Mouse (Mus musculus): ENCODE data around the gene Metap1. TPM values are rescaled to one million over a fixed set of nuclear protein-coding genes. Genes with fewer than 3 reads are reported as not detected.

Gene Metap1
- polyA plus RNA-seq, 1 experiment from 2014 or later: 54.0 TPM

DNA sequence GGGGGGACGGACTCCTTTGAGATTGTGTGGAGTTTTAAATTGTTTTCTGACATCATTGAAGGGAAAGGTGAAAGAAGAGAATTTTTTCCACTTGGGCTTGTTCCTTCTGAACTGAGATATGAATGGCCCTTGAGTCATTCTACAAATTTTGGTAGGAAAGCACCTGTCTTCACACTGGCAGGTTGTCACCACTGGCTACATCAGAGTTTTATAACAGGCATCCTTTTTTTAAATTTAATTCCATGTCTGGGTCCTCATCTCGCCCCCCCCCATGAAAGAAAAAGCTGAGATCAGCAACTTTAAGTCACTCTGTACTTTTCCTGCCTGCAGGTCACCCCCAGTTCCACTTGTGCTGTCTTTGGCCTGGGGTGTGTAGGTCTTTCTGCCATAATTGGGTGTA, 65.7 kb downstream of the Metap1 start:
- Histone ChIP-seq H3K4me2 (replicated peaks; ENCODE audit: low read depth, low read length) (no peak overlapping the region), H3K36me3 (ENCODE audit: control insufficient read depth, insufficient read depth, low read length) (no peaks in the 10 kb centered on the region), H3K27ac (ENCODE audit: low read depth, low read length) (no peak overlapping the region), H3K9ac (ENCODE audit: low read depth, low read length) (no peak overlapping the region), H3K4me1 (ENCODE audit: control insufficient read depth, insufficient read depth, low read length) (no peaks in the 10 kb centered on the region), H3K9me3 (ENCODE audit: control insufficient read depth, low read length) (no peaks in the 10 kb centered on the region), H3K4me3 (ENCODE audit: low read length) (no peak overlapping the region), H3K27me3 (ENCODE audit: control insufficient read depth, insufficient read depth, low read length) (no peaks in the 10 kb centered on the region)
- no peak for ATAC-seq (ENCODE audit: low FRiP score, low TSS enrichment)
- WGBS: 66% methylated on average over 2 of the region's 2 CpGs

DNA sequence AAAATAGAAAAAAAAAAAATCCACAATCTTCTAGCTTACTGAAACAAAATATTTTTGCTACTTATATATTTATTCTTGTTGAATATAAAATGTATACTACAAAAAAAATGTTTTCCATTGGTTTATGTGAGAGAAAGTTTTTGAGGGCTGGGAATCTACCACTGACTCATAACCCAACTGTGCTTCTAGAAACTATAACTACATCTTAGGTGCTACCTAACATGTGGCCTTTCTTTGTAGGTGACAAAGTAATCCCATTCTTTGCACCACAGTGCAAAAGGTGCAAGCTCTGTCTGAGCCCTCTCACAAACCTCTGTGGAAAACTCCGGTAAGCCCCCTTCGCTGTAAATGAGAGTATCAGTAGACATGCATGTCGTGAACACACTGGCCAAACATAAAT, 68.9 kb downstream of the Metap1 start:
- Histone ChIP-seq H3K9ac (ENCODE audit: low read depth, low read length) (no peak overlapping the region), H3K4me1 (ENCODE audit: control insufficient read depth, insufficient read depth, low read length) (no peaks in the 10 kb centered on the region), H3K27ac (ENCODE audit: low read depth, low read length) (no peak overlapping the region), H3K9me3 (ENCODE audit: control insufficient read depth, low read length) (no peaks in the 10 kb centered on the region), H3K27me3 (ENCODE audit: control insufficient read depth, insufficient read depth, low read length) (no peaks in the 10 kb centered on the region), H3K36me3 (ENCODE audit: control insufficient read depth, insufficient read depth, low read length) (no peaks in the 10 kb centered on the region), H3K4me3 (ENCODE audit: low read length) (no peak overlapping the region), H3K4me2 (replicated peaks; ENCODE audit: low read depth, low read length) (no peak overlapping the region)
- ATAC-seq (ENCODE audit: low FRiP score, low TSS enrichment): no peak
- 96% methylated on average over 3 of the region's 3 CpGs for WGBS

DNA sequence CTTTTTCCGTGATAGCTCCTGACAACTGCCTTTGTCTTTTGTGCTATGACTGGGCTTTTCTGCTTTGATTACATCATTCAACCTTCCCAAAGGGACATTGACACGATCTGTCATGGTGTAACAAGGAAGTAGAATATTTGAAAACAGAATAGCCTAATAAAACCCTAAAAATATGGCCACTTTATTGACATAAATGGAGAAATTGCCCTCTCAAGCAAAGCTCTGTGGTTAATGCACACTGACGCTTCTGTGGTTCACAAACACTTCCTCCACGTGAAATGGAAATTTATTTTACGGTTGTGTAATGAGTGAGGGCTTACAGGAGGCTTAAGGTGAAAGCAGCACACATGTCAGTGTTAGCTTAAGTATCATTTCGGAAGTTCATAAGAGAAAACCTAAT, 69.9 kb downstream of the Metap1 start:
- Histone ChIP-seq H3K9ac (ENCODE audit: low read depth, low read length) (no peak overlapping the region), H3K9me3 (ENCODE audit: control insufficient read depth, low read length) (no peaks in the 10 kb centered on the region), H3K27ac (ENCODE audit: low read depth, low read length) (no peak overlapping the region), H3K4me3 (ENCODE audit: low read length) (no peak overlapping the region), H3K4me2 (replicated peaks; ENCODE audit: low read depth, low read length) (no peak overlapping the region), H3K4me1 (ENCODE audit: control insufficient read depth, insufficient read depth, low read length) (no peaks in the 10 kb centered on the region), H3K36me3 (ENCODE audit: control insufficient read depth, insufficient read depth, low read length) (no peaks in the 10 kb centered on the region), H3K27me3 (ENCODE audit: control insufficient read depth, insufficient read depth, low read length) (no peaks in the 10 kb centered on the region)
- no peak for ATAC-seq (ENCODE audit: low FRiP score, low TSS enrichment)
- 74% methylated on average over 6 of the region's 6 CpGs for WGBS

DNA sequence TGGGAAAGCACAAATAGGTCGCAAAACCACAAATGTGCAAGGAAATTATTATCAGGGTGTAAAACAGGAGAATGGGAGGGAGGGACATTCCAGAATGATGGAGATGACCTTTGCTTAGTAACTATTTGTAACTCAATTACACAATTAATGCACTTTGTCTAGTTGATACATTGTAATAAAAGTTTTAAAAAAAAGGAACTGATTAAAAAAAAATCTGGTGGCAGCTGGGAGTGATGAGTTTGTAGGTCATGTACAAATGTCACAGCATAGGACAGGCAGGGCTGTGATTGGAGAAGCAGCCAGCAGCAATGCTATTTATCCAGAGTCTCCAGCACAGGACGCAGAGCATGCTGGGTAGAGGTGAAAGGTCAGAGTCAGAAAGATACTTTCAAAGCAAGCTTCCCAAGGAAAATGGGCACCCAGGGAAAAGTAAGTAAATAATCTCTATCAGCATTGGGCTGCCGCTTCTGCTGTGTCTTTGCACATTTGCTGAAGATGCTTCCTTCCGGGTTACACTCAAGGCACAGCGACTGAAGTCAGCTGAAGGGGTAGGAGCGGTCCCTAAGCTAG, 74.1 kb downstream of the Metap1 start, which contains the start of gene Adh4:
Adh4 (plus strand) TSS at position 346 of the 570 bp plus-strand sequence.
- H3K9ac ChIP-seq (ENCODE audit: low read depth, low read length): no peak within 1 kb of the TSS
- no peak within 1 kb of the TSS for H3K4me3 ChIP-seq (ENCODE audit: low read length)
- H3K27me3 ChIP-seq (ENCODE audit: control insufficient read depth, insufficient read depth, low read length): no peaks in the 10 kb centered on the region
- no peaks in the 10 kb centered on the region for H3K9me3 ChIP-seq (ENCODE audit: control insufficient read depth, low read length)
- no peak for ATAC-seq (ENCODE audit: low FRiP score, low TSS enrichment)
- no peaks in the 10 kb centered on the region for H3K36me3 ChIP-seq (ENCODE audit: control insufficient read depth, insufficient read depth, low read length)
- no peak within 1 kb of the TSS for H3K4me2 ChIP-seq (replicated peaks; ENCODE audit: low read depth, low read length)
- H3K4me1 ChIP-seq (ENCODE audit: control insufficient read depth, insufficient read depth, low read length): no peaks in the 10 kb centered on the region
- 72% methylated on average over 6 of the region's 6 CpGs for WGBS
- no peak within 1 kb of the TSS for H3K27ac ChIP-seq (ENCODE audit: low read depth, low read length)

DNA sequence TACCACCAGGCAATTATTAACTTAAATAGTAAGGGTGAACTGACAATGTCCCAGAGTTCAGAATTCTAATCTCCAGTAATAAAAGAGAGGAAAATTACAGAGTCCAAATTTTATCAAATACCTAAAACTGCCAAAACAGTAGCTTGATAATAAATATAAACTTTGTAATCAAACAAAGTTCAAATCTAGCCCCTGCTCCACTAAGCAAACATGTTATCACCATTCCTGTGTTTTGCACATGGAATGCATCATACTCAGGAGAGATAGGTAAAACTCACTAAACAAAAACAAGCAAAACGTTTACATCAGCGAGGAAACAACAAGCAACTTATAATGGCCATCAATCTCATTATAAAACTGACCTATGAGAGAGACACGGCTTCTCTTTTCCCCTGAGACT, 79.1 kb downstream of the Metap1 start:
- H3K36me3 ChIP-seq (ENCODE audit: control insufficient read depth, insufficient read depth, low read length): no peaks in the 10 kb centered on the region
- WGBS: 83% methylated on average over 3 of the region's 3 CpGs
- ATAC-seq (ENCODE audit: low FRiP score, low TSS enrichment): no peak

DNA sequence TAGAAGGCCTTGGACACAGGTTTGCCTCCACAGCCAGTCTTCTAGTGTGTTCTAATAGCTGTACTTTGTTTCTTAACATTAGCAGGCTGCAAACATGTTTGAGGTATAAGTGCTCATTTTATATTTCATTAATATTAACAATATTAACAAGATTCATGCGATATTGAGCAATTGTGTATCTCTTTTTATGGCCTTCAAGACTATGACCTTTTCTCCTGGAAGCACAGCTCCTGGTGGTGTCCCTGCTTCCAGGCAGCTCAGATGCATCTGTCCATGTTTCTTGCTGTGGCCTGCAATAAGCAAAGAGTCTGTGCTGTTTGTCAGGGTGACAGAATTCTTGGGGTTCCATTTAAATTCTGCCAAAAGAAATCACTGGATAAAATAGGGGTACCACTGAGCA, 79.7 kb downstream of the Metap1 start:
- no peaks in the 10 kb centered on the region for H3K9me3 ChIP-seq (ENCODE audit: control insufficient read depth, low read length)
- H3K4me1 ChIP-seq (ENCODE audit: control insufficient read depth, insufficient read depth, low read length): no peaks in the 10 kb centered on the region
- no peak overlapping the region for H3K4me2 ChIP-seq (replicated peaks; ENCODE audit: low read depth, low read length)
- H3K27ac ChIP-seq (ENCODE audit: low read depth, low read length): no peak overlapping the region
- H3K36me3 ChIP-seq (ENCODE audit: control insufficient read depth, insufficient read depth, low read length): no peaks in the 10 kb centered on the region
- ATAC-seq (ENCODE audit: low FRiP score, low TSS enrichment): no peak
- 83% methylated on average over 1 of the region's 1 CpGs for WGBS
- H3K9ac ChIP-seq (ENCODE audit: low read depth, low read length): no peak overlapping the region
- H3K27me3 ChIP-seq (ENCODE audit: control insufficient read depth, insufficient read depth, low read length): no peaks in the 10 kb centered on the region
- no peak overlapping the region for H3K4me3 ChIP-seq (ENCODE audit: low read length)

More for the DNA sequence above, 79.1 kb downstream of the Metap1 start:
- H3K9me3 ChIP-seq (ENCODE audit: control insufficient read depth, low read length): no peaks in the 10 kb centered on the region
- H3K4me3 ChIP-seq (ENCODE audit: low read length): no peak overlapping the region
- no peak overlapping the region for H3K4me2 ChIP-seq (replicated peaks; ENCODE audit: low read depth, low read length)
- no peak overlapping the region for H3K9ac ChIP-seq (ENCODE audit: low read depth, low read length)
- no peaks in the 10 kb centered on the region for H3K27me3 ChIP-seq (ENCODE audit: control insufficient read depth, insufficient read depth, low read length)
- H3K27ac ChIP-seq (ENCODE audit: low read depth, low read length): no peak overlapping the region
- H3K4me1 ChIP-seq (ENCODE audit: control insufficient read depth, insufficient read depth, low read length): no peaks in the 10 kb centered on the region

MicroRNAs encoded within 50 kb of the gene (microRNA counts, 519-probe panel; counts per million panel counts)
- microRNA mmu-miR-1956: not detected

Small RNAs within 50 kb of the gene (microRNA-seq; reads per million reads assigned to microRNA genes)
- not detected for gene Mir1956

Other genes with a start within 250 kb of the Metap1 start
- gene Adh1, start 228.5 kb downstream of the Metap1 start, polyA plus RNA-seq (2014; fragmentation: Nextera tagmentation; extraction: Ambion mirVana): 18.6 and 20.4 TPM in 2 replicates
- gene Adh6a, start 176.2 kb downstream of the Metap1 start, polyA plus RNA-seq (2014; fragmentation: Nextera tagmentation; extraction: Ambion mirVana): not detected in 2 replicates
- gene Adh6b, start 147.7 kb downstream of the Metap1 start, polyA plus RNA-seq (2014; fragmentation: Nextera tagmentation; extraction: Ambion mirVana): 0.14 and 0.46 TPM in 2 replicates
- gene Adh4, start 74.0 kb downstream of the Metap1 start, polyA plus RNA-seq (2014; fragmentation: Nextera tagmentation; extraction: Ambion mirVana): not detected in 2 replicates
- 256 and 266 TPM in 2 replicates for gene Adh5, start 46.4 kb downstream of the Metap1 start, polyA plus RNA-seq (2014; fragmentation: Nextera tagmentation; extraction: Ambion mirVana)
- gene Eif4e, start 36.7 kb upstream of the Metap1 start, polyA plus RNA-seq (2014; fragmentation: Nextera tagmentation; extraction: Ambion mirVana): 417 and 426 TPM in 2 replicates